Mouse (Mus musculus): ENCODE data around the gene Dusp16. TPM values are rescaled to one million over a fixed set of nuclear protein-coding genes. Genes with fewer than 3 reads are reported as not detected.
A peak's percentile ranks its signal among the peaks of the same experiment; 100 is the strongest.

Dusp16 gene
- polyA plus RNA-seq, 1 experiment, result 3.3 TPM

DNA sequence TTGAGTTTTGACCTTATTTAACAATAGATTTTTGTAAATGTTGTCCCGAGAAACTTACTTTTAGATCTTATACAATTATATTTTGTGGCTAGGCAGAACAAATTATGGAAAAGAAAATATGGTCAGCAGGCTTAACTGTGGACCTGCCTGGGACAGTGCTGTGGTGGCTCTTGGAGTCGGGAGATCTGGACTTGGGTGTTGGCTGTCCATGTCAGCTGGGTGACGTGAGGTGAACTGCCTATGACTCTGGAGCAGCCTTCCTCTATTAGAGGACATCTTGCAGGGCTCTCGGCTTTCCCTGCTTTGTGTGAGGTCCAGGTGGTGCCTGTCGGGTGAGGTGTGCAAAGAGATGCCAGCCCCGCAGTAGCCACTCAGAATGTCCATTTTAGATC, 91.2 kb downstream of the Dusp16 start:
- Histone ChIP-seq H3K36me3 (ENCODE audit: control insufficient read depth, insufficient read depth) (no peaks in the 10 kb centered on the region), H3K79me2 (ENCODE audit: control insufficient read depth, insufficient read depth) (no peaks in the 10 kb centered on the region), H3K4me3 (ENCODE audit: insufficient read depth, poor library complexity, severe bottlenecking) (no peak overlapping the region), H3K79me3 (ENCODE audit: low read depth) (no peaks in the 10 kb centered on the region), H3ac (ENCODE audit: control insufficient read depth, insufficient read length, low read depth) (no peak overlapping the region), H3K27me3 (ENCODE audit: control insufficient read depth, insufficient read depth, insufficient read length) (no peaks in the 10 kb centered on the region)
- TF ChIP-seq FOSL1 (IDR thresholded peaks at IDR 0.05; ENCODE audit: insufficient read depth, low read length, poor library complexity, severe bottlenecking) (no peak), MAX (IDR thresholded peaks at IDR 0.05) (no peak), USF1 (IDR thresholded peaks at IDR 0.05; ENCODE audit: low read depth) (no peak)

DNA sequence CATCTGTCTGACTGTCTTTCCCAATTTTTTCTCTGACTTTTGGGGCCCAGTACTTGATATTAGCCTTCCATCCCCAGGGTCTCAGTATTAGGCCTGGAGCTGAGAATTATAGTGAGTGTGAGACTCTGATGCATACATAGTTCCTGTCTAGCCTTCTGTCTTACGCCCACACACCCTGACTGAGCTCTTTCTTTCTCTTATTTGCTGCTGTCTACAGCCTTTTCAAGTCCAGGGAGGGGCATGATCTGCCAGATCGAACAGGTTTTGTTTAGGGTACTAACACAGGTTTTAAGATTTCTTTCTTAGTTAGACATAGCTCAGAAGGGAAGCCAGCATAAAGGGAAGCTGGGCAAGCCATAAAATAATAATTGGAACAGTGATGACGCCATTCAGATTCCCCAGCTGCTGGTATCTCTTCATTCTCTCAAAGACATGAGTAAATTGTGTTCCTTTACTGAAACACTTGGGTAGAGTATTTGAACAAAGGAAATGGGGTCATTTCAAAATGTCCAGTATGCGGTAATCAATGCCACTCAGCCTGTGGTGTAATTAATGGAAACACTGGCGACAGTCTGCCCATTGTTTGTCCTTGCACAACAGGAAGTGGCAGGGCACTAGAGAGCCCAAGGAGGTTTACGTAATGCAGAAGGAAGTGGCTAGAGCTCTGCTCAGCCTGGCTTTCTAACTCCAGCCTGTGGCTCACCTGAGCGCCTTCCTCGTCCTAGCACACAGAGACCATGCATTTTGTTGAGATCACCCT, 91.8 kb downstream of the Dusp16 start:
- no peaks in the 10 kb centered on the region for H3K27me3 ChIP-seq (ENCODE audit: control insufficient read depth, insufficient read depth, insufficient read length)

DNA sequence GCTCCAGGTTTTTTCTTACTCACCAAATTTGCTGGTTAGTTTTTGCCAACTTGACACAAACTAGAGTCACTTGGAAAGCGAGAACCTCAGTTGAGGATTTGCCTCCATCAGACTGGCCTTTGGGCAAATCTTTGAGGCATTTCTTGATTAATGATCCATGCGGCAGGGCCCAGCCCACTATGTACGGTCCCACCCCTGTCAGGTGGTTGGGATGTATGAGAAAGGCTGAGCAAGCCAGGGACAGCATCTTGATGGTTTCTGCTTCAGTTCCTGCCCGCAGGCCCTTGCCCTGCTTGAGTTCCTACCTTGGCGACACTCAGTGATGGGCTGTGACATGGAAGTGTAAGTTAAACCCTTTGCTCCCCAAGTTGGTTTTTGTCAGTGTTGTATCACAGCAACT, 94.2 kb downstream of the Dusp16 start:
- Histone ChIP-seq H3K4me3 (ENCODE audit: insufficient read depth, poor library complexity, severe bottlenecking) (no peak overlapping the region), H3K27me3 (ENCODE audit: control insufficient read depth, insufficient read depth, insufficient read length) (no peaks in the 10 kb centered on the region), H3ac (ENCODE audit: control insufficient read depth, insufficient read length, low read depth) (no peak overlapping the region), H3K79me2 (ENCODE audit: control insufficient read depth, insufficient read depth) (no peaks in the 10 kb centered on the region), H3K79me3 (ENCODE audit: low read depth) (no peaks in the 10 kb centered on the region), H3K36me3 (ENCODE audit: control insufficient read depth, insufficient read depth) (no peaks in the 10 kb centered on the region)
- no peak for TF ChIP-seq FOSL1 (IDR thresholded peaks at IDR 0.05; ENCODE audit: insufficient read depth, low read length, poor library complexity, severe bottlenecking)
- no peak for TF ChIP-seq CTCF (IDR thresholded peaks at IDR 0.05; ENCODE audit: control insufficient read depth, insufficient read depth, insufficient read length)
- TF ChIP-seq USF1 (IDR thresholded peaks at IDR 0.05; ENCODE audit: low read depth), result no peak

More for the DNA sequence above, 91.8 kb downstream of the Dusp16 start:
- no peak overlapping the region for H3ac ChIP-seq (ENCODE audit: control insufficient read depth, insufficient read length, low read depth)
- H3K79me3 ChIP-seq (ENCODE audit: low read depth), result no peaks in the 10 kb centered on the region
- no peak for TF ChIP-seq FOSL1 (IDR thresholded peaks at IDR 0.05; ENCODE audit: insufficient read depth, low read length, poor library complexity, severe bottlenecking)
- peak; percentile 93 for TF ChIP-seq CEBPB (IDR thresholded peaks at IDR 0.05; ENCODE audit: low read depth)
- no peak for TF ChIP-seq MYOG (IDR thresholded peaks at IDR 0.05; ENCODE audit: control insufficient read depth, extremely low read depth, insufficient read length)
- TF ChIP-seq MYOD1 (IDR thresholded peaks at IDR 0.05; ENCODE audit: control insufficient read depth, insufficient read length, low read depth), result no peak
- TF ChIP-seq USF1 (IDR thresholded peaks at IDR 0.05; ENCODE audit: low read depth), result no peak
- H3K36me3 ChIP-seq (ENCODE audit: control insufficient read depth, insufficient read depth), result no peaks in the 10 kb centered on the region
- no peak overlapping the region for H3K4me3 ChIP-seq (ENCODE audit: insufficient read depth, poor library complexity, severe bottlenecking)
- H3K79me2 ChIP-seq (ENCODE audit: control insufficient read depth, insufficient read depth), result no peaks in the 10 kb centered on the region

DNA sequence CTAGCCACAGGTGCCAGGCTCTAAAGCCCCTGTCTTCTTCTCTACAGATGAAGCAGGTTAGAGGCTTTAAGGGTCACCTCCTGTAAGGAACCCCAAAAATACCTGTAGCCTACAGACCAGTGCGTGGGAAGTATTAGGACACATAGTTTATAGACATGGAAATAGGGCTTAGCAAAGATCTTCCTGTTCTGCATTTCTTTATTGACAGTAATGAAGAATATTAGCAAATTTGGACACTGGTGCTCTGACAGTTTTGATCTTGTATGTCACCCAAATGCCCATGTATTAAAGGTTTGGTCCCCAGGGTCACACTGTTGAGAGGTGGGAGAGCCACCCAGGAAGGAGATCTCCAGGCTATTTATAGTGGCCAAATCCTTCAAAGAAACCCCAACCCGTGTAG, 95.9 kb downstream of the Dusp16 start:
- no peaks in the 10 kb centered on the region for H3K79me3 ChIP-seq (ENCODE audit: low read depth)
- H3ac ChIP-seq (ENCODE audit: control insufficient read depth, insufficient read length, low read depth), result no peak overlapping the region
- H3K36me3 ChIP-seq (ENCODE audit: control insufficient read depth, insufficient read depth), result no peaks in the 10 kb centered on the region
- H3K4me3 ChIP-seq (ENCODE audit: insufficient read depth, poor library complexity, severe bottlenecking), result no peak overlapping the region
- TF ChIP-seq CEBPB (IDR thresholded peaks at IDR 0.05; ENCODE audit: low read depth) (no peak), CTCF (IDR thresholded peaks at IDR 0.05; ENCODE audit: control insufficient read depth, insufficient read depth, insufficient read length) (no peak), USF1 (IDR thresholded peaks at IDR 0.05; ENCODE audit: low read depth) (no peak), MYOD1 (IDR thresholded peaks at IDR 0.05; ENCODE audit: control insufficient read depth, insufficient read length, low read depth) (no peak), MYOG (IDR thresholded peaks at IDR 0.05; ENCODE audit: control insufficient read depth, extremely low read depth, insufficient read length) (no peak), FOSL1 (IDR thresholded peaks at IDR 0.05; ENCODE audit: insufficient read depth, low read length, poor library complexity, severe bottlenecking) (no peak), MAX (IDR thresholded peaks at IDR 0.05) (no peak)
- no peaks in the 10 kb centered on the region for H3K79me2 ChIP-seq (ENCODE audit: control insufficient read depth, insufficient read depth)
- no peaks in the 10 kb centered on the region for H3K27me3 ChIP-seq (ENCODE audit: control insufficient read depth, insufficient read depth, insufficient read length)

DNA sequence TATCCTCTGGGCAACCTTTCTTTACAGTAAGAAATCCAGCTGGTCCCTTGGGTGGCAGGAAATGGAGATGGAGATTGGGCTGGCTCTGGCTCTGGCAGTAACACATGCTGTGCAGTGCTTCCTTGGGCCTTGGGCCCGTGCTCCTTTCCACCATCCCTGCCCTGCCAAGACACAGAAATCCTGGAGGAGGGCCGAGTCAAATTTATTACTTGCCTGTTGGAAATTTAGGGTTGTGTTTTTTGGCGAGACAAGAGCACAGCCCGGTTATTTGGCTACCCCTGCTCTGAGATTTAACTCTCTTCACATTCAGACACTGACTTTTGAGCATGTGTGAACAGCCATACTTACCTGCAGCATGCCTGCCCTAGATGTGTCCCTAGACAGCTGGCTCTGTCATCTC, 96.3 kb downstream of the Dusp16 start:
- Histone ChIP-seq H3ac (ENCODE audit: control insufficient read depth, insufficient read length, low read depth) (no peak overlapping the region), H3K27me3 (ENCODE audit: control insufficient read depth, insufficient read depth, insufficient read length) (no peaks in the 10 kb centered on the region), H3K4me3 (ENCODE audit: insufficient read depth, poor library complexity, severe bottlenecking) (no peak overlapping the region), H3K79me2 (ENCODE audit: control insufficient read depth, insufficient read depth) (no peaks in the 10 kb centered on the region), H3K36me3 (ENCODE audit: control insufficient read depth, insufficient read depth) (no peaks in the 10 kb centered on the region), H3K79me3 (ENCODE audit: low read depth) (no peaks in the 10 kb centered on the region)
- TF ChIP-seq MAX (IDR thresholded peaks at IDR 0.05), result no peak
- no peak for TF ChIP-seq CEBPB (IDR thresholded peaks at IDR 0.05; ENCODE audit: low read depth)
- no peak for TF ChIP-seq MYOG (IDR thresholded peaks at IDR 0.05; ENCODE audit: control insufficient read depth, extremely low read depth, insufficient read length)
- TF ChIP-seq USF1 (IDR thresholded peaks at IDR 0.05; ENCODE audit: low read depth), result no peak

DNA sequence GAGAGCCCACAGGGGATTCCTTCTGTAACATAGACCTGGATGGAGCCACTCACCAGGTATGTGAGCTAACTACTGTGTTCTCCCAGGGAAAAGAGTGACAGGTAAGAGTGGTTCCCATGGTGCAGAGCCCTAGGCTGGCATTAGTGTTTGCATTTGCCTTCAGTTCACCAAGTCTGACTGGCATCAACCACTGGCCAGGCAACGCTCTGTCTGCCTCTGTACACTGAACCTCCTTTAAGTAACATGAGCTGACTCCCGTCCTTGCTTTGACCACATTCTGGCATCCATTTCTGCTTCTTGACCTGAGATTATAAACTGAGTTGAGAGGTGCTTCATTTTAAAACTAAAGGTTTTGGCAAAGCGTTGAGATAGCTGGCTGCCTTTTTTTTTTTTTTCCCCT, 96.8 kb downstream of the Dusp16 start:
- no peaks in the 10 kb centered on the region for H3K79me2 ChIP-seq (ENCODE audit: control insufficient read depth, insufficient read depth)
- H3ac ChIP-seq (ENCODE audit: control insufficient read depth, insufficient read length, low read depth), result no peak overlapping the region
- H3K4me3 ChIP-seq (ENCODE audit: insufficient read depth, poor library complexity, severe bottlenecking), result no peak overlapping the region
- no peak for TF ChIP-seq MYOG (IDR thresholded peaks at IDR 0.05; ENCODE audit: control insufficient read depth, extremely low read depth, insufficient read length)
- TF ChIP-seq MYOD1 (IDR thresholded peaks at IDR 0.05; ENCODE audit: control insufficient read depth, insufficient read length, low read depth), result no peak
- no peak for TF ChIP-seq FOSL1 (IDR thresholded peaks at IDR 0.05; ENCODE audit: insufficient read depth, low read length, poor library complexity, severe bottlenecking)
- H3K79me3 ChIP-seq (ENCODE audit: low read depth), result no peaks in the 10 kb centered on the region
- H3K36me3 ChIP-seq (ENCODE audit: control insufficient read depth, insufficient read depth), result no peaks in the 10 kb centered on the region
- H3K27me3 ChIP-seq (ENCODE audit: control insufficient read depth, insufficient read depth, insufficient read length), result no peaks in the 10 kb centered on the region

Measured in C2C12 (cell line).